Mouse (Mus musculus): ENCODE results near the gene Fosl1. TPM values are rescaled to one million over a fixed set of nuclear protein-coding genes. Genes with fewer than 3 reads are reported as not detected.
"Not testable (repeated sequence)": the region's sequence is repeated elsewhere in the genome, so short reads cannot be mapped to it uniquely, and the experiment has no call there.

Fosl1 gene
- polyA plus RNA-seq, 1 experiment from 2014 or later = not detected

DNA sequence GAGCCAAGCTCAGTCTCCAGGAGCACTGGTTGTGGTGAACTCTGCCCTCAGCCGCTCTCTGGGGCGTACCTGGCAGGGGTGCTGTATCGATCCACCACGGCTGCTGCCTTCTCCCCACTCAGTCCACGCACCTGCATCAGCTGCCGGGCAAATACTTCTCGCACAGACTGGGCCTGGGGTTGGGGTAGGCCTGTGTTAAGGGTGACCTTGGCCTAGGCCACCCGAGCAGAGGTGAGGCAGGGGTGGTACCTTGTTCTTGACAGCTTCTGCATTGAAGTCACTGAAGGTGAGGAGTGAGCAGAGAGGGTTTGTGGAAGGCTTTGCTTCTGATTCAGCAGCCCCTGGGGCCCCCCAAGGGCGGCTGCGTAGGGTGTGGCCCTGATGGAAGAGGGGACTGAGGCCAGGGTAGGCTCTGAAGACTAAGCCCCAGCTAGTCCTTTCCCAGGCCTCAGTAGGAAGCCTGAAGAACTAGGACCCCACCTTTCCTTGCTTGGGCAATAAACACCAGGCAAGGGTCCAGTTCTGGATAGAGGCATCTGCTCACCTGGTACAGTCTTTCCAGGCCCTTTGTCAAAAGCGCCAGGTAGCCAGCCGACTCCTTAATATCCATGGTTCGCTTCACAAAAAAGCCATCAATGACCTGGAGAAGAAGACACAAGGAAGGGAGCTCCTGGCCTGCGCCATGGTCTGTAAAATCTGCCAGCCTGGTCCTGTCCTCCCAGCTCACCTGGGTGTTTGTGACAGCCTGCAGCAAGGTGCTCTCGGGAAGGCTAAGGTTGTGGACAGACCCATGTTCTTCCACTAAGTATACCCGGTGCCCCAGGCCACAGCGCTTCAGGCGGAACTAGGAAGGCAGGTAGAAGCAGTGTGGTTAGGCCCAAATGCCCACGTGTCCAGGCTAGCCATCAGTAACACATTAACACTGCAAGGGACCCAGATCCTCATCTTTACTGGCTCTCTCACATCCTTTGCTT is 36.3 kb downstream of the Fosl1 start:
- peaks cover 82% of the 10 kb centered on the region for H3K36me3 ChIP-seq
- WGBS = 96% methylated on average over 19 of the region's 19 CpGs
- no peaks in the 10 kb centered on the region for H3K27me3 ChIP-seq (ENCODE audit: low read depth, poor library complexity, severe bottlenecking)
- DNase-seq (ENCODE audit: low spot score) = no peak
- no peak overlapping the region for H3K27ac ChIP-seq
- H3K9me3 ChIP-seq (replicated peaks) = no peaks in the 10 kb centered on the region
- H3K4me3 ChIP-seq = no peak overlapping the region
- H3K4me1 ChIP-seq = peaks cover 22% of the 10 kb centered on the region

- H3K4me3 ChIP-seq = no peak overlapping the region
- whole genome bisulfite sequencing = 95% methylated on average over 5 of the region's 5 CpGs
- no peaks in the 10 kb centered on the region for H3K27me3 ChIP-seq (ENCODE audit: low read depth, poor library complexity, severe bottlenecking)
- H3K4me1 ChIP-seq = peaks cover 29% of the 10 kb centered on the region
- H3K9me3 ChIP-seq (replicated peaks) = no peaks in the 10 kb centered on the region
- DNase-seq (ENCODE audit: low spot score) = no peak
- H3K36me3 ChIP-seq = peaks cover 74% of the 10 kb centered on the region
- no peak overlapping the region for H3K27ac ChIP-seq
Measured at GRCm38 (mm10) chr19:5484496-5484895, 37.1 kb downstream of the Fosl1 start.

GRCm38 (mm10) chr19:5485371-5485770 is 38.0 kb downstream of the Fosl1 start:
- H3K27me3 ChIP-seq (ENCODE audit: low read depth, poor library complexity, severe bottlenecking) = no peaks in the 10 kb centered on the region
- H3K9me3 ChIP-seq (replicated peaks) = no peaks in the 10 kb centered on the region
- H3K27ac ChIP-seq = no peak overlapping the region
- WGBS = 95% methylated on average over 8 of the region's 8 CpGs
- no peak for DNase-seq (ENCODE audit: low spot score)
- peaks cover 65% of the 10 kb centered on the region for H3K36me3 ChIP-seq
- peaks cover 34% of the 10 kb centered on the region for H3K4me1 ChIP-seq
- no peak overlapping the region for H3K4me3 ChIP-seq

DNA sequence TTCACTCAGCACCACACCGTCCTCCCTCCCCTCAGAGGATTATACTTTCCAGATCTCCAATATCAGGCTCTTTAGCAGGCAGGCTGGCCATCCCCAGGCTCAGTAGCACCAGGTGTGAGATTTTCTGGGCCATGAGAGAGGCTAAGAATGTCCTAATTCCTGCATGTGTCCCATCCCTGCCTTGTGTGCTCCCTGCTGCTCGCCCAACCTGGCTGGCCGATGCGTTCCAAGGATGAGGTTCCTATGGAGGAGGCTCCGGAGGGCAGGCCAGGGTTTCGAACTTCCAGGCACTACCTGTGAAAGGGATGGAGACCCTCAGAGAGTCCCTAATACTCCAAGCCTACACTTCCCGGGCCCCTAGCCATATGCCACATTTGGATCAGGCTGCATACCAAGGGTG is 38.5 kb downstream of the Fosl1 start:
- peaks cover 61% of the 10 kb centered on the region for H3K36me3 ChIP-seq
- no peak overlapping the region for H3K27ac ChIP-seq

GRCm38 (mm10) chr19:5486286-5486685 is 38.9 kb downstream of the Fosl1 start:
- peak overlapping the region; percentile 97 for H3K4me3 ChIP-seq
- WGBS = 93% methylated on average over 8 of the region's 8 CpGs
- H3K9me3 ChIP-seq (replicated peaks) = no peaks in the 10 kb centered on the region
- no peaks in the 10 kb centered on the region for H3K27me3 ChIP-seq (ENCODE audit: low read depth, poor library complexity, severe bottlenecking)
- H3K27ac ChIP-seq = no peak overlapping the region
- DNase-seq (ENCODE audit: low spot score) = no peak
- H3K36me3 ChIP-seq = peaks cover 56% of the 10 kb centered on the region
- H3K4me1 ChIP-seq = peaks cover 34% of the 10 kb centered on the region

More for the DNA sequence above, 38.5 kb downstream of the Fosl1 start:
- peaks cover 34% of the 10 kb centered on the region for H3K4me1 ChIP-seq
- no peaks in the 10 kb centered on the region for H3K9me3 ChIP-seq (replicated peaks)
- DNase-seq (ENCODE audit: low spot score) = no peak
- 93% methylated on average over 7 of the region's 7 CpGs for WGBS
- H3K4me3 ChIP-seq = 0 out of 2 replicates have a peak overlapping the region, but pooled peaks have one; percentile 97
- H3K27me3 ChIP-seq (ENCODE audit: low read depth, poor library complexity, severe bottlenecking) = no peaks in the 10 kb centered on the region

GRCm38 (mm10) chr19:5486771-5487170 is 39.4 kb downstream of the Fosl1 start:
- Histone ChIP-seq H3K36me3 (peaks cover 53% of the 10 kb centered on the region), H3K27ac (peak overlapping the region; percentile 97; the same call in 1 of the 2 replicates), H3K4me1 (peaks cover 35% of the 10 kb centered on the region), H3K27me3 (ENCODE audit: low read depth, poor library complexity, severe bottlenecking) (no peaks in the 10 kb centered on the region), H3K9me3 (replicated peaks) (no peaks in the 10 kb centered on the region), H3K4me3 (peak overlapping the region; percentile 97)
- DNase-seq (ENCODE audit: low spot score) = no peak
- 90% methylated on average over 4 of the region's 4 CpGs for WGBS

DNA sequence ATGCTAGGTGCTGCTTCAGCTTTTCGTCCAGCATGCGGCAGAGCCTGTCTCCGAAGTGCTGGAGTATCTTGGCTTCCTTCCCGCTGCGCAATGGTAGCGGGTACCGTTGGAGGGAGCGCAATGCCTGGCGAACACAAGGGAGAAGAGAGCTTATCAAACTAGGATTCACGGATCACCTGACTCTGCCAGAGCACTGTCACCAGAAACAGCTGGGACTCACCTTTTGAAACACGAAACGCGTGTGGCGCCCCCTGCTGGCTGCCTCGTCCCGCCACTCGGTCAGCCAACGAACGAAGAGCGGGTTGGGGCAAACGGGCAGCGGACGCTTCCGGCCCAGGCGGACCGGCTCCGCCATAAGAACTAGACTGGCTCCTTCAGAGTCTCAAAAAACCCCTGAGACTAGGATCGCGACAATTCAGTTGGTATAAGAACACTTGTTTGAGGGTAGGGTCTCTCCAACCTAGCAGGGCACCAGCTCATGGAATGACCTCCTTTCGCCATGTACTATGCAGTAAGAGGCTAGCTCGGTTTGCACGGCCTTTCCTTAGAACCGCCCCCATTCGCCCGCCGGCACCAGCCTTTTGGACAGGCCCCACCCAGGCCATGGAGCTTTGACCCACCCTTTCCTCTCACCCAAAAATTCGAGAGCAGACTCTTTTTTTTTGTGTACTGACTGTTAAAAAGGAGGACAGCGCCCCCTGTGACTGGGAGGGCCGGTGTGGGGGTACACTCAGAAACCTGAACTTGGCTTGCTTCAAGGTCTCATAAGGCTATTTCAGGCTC is 40.6 kb downstream of the Fosl1 start, which contains the start of gene Mus81:
Gene Mus81, minus strand, starts transcription at position 635 of the 783 bp plus-strand sequence.
- no peaks in the 10 kb centered on the region for H3K9me3 ChIP-seq (replicated peaks)
- peak within 1 kb of the TSS; percentile 97 for H3K27ac ChIP-seq
- 1% methylated on average over 39 of the region's 39 CpGs for WGBS
- H3K4me1 ChIP-seq = peaks cover 41% of the 10 kb centered on the region
- peak within 1 kb of the TSS; percentile 97 for H3K4me3 ChIP-seq
- H3K36me3 ChIP-seq = peaks cover 53% of the 10 kb centered on the region
- DNase-seq (ENCODE audit: low spot score) = peak; percentile 98
- H3K27me3 ChIP-seq (ENCODE audit: low read depth, poor library complexity, severe bottlenecking) = no peaks in the 10 kb centered on the region

GRCm38 (mm10) chr19:5488878-5489571 is 41.7 kb downstream of the Fosl1 start:
- DNase-seq (ENCODE audit: low spot score) = peak; percentile 98
- no peaks in the 10 kb centered on the region for H3K27me3 ChIP-seq (ENCODE audit: low read depth, poor library complexity, severe bottlenecking)
- H3K27ac ChIP-seq = peak overlapping the region; percentile 97
- H3K9me3 ChIP-seq (replicated peaks) = no peaks in the 10 kb centered on the region
- peaks cover 53% of the 10 kb centered on the region for H3K36me3 ChIP-seq
- under 1% methylated on average over 26 of the region's 26 CpGs for WGBS
- H3K4me1 ChIP-seq = peaks cover 41% of the 10 kb centered on the region
- peak overlapping the region; percentile 97 for H3K4me3 ChIP-seq

- not testable (repeated sequence) for DNase-seq (ENCODE audit: low spot score); H3K27me3 ChIP-seq (ENCODE audit: low read depth, poor library complexity, severe bottlenecking); H3K9me3 ChIP-seq (replicated peaks)
- Histone ChIP-seq H3K4me3 (peak overlapping the region; percentile 97), H3K27ac (peak overlapping the region; percentile 97), H3K36me3 (peaks cover 53% of the 10 kb centered on the region), H3K4me1 (peaks cover 43% of the 10 kb centered on the region)
- 57% methylated on average over 10 of the region's 10 CpGs for WGBS
Measured at GRCm38 (mm10) chr19:5489721-5490120, 42.4 kb downstream of the Fosl1 start.

- Histone ChIP-seq H3K27me3 (ENCODE audit: low read depth, poor library complexity, severe bottlenecking) (no peaks in the 10 kb centered on the region), H3K36me3 (peaks cover 51% of the 10 kb centered on the region), H3K27ac (peak within 1 kb of the TSS; percentile 97), H3K9me3 (replicated peaks) (no peaks in the 10 kb centered on the region), H3K4me3 (peak within 1 kb of the TSS; percentile 97), H3K4me1 (peaks cover 43% of the 10 kb centered on the region)
- WGBS = under 1% methylated on average over 62 of the region's 62 CpGs
- peak; percentile 97 for DNase-seq (ENCODE audit: low spot score)
Measured at GRCm38 (mm10) chr19:5490313-5490897, 43.1 kb downstream of the Fosl1 start, which contains the start of gene Cfl1. Cfl1 (plus strand) TSS chr19:5490455.

DNA sequence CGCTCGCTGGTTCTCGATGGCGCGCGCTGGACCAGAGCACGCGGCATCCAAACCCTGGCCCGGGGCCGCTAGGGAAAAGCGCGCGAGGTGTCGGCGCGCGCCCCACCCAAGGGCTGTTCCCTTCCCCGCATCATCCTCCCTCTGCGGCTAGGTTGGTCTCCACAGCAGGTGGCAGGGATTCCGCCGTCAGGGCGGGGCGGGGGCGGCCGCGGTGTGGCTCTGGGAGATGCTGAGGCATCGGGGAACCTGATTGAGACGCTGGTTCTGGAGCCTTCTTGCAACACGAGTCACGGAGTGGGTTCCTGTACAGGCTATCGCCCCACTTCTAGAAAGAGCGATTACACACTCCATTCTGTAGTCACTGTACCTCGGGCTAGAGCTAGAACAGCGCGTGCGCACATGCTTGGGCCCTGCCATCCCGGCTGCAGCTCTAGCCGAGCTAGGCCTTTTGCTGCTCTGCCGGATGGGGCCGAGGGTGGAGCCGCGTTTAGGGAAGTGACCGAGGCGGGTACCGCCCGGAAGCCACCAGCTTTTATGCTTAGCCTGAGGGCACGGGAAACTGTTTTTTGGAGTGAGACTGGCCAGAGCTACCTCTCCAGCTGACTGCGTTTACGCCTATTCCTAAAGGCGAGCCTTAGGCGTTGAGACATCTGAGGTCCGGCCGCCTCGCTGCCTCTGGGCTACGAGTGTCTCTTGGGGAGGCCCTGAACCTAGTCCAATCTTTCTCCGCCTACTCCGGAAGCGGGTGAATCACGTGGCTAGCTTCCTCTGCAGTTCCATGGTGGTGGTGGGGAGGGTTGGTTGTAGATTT is 43.8 kb downstream of the Fosl1 start:
- Histone ChIP-seq H3K4me3 (peak overlapping the region; percentile 97), H3K36me3 (peaks cover 51% of the 10 kb centered on the region), H3K4me1 (peaks cover 43% of the 10 kb centered on the region), H3K27ac (peak overlapping the region; percentile 97), H3K27me3 (ENCODE audit: low read depth, poor library complexity, severe bottlenecking) (no peaks in the 10 kb centered on the region), H3K9me3 (replicated peaks) (no peaks in the 10 kb centered on the region)
- under 1% methylated on average over 59 of the region's 59 CpGs for WGBS
- DNase-seq (ENCODE audit: low spot score) = peak; percentile 83

All from limb, embryonic 10.5 days (tissue).